Mouse (Mus musculus): Measurements from ENCODE around the gene Zfp174.

DNA sequence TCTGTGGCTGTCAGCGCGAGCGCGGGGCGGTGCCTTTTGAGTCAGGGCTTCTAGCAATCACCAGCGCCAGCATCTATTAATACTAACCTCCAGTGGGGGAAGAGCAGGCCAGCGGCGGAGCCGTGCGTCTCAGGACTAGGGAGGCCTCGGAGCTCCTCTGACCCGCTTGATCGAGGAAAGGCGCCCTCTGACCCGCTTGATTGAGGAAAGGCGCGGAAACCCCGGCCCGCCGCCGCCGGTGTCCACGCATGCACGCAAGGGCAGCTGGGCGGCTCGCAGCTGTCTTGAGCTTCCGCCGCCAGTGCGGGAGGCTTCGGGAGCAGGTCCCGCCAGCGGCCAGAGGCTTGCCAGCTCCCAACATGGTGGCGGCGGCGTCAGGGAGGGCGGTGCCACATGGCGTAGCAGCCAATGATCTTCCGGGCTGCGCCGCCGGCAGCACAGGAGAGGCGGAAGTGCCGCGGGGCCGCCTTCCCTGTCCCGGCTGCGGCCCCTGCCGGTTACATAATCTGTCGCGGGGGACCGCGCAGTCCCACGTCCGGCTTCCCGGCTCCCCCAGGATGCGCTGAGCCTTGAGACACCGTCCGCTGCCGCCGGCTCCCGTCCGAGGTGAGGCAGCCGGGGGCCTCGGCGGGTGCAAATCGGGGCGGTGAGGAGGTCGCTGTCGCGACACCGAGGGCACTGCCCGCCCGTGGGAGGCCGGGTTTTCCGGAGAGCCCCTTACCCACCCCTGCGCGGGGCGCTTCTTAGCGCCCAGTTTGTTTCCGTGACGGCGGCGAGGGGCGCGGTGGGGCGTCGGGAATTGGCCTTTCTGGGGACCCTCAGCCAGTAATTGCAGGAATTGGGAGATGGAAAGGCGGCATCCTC, 37.4 kb downstream of the Zfp174 start, which contains the start of the genes Zfp597 and Gm20695:
- TF ChIP-seq CTCF (IDR thresholded peaks at IDR 0.05; ENCODE audit: borderline replicate concordance, control insufficient read depth, extremely low read depth, insufficient read depth, low read length, poor library complexity) (no peak), POLR2A (IDR thresholded peaks at IDR 0.05; ENCODE audit: control insufficient read depth, extremely low read depth, insufficient read depth, low read length, poor library complexity) (peak; percentile 85)
